Mouse (Mus musculus) olfactory bulb, adult 2 months (tissue): ENCODE data around the gene Mllt3.

Experiments
- CTCF ChIP-seq: fragments of 200-500 bp; IDR thresholded peaks from 2 replicates; pipeline ENCODE4 v1.5.1; 2012; ENCODE audit warnings: low read depth, mild to moderate bottlenecking, low read length, moderate library complexity; ENCODE audit not compliant: insufficient read depth
- POLR2A ChIP-seq: fragments of 200-500 bp; IDR thresholded peaks from 2 replicates; pipeline ENCODE4 v1.6.1; 2012; ENCODE audit warnings: mild to moderate bottlenecking, low read depth, low read length, moderate library complexity; ENCODE audit not compliant: insufficient read depth

DNA sequence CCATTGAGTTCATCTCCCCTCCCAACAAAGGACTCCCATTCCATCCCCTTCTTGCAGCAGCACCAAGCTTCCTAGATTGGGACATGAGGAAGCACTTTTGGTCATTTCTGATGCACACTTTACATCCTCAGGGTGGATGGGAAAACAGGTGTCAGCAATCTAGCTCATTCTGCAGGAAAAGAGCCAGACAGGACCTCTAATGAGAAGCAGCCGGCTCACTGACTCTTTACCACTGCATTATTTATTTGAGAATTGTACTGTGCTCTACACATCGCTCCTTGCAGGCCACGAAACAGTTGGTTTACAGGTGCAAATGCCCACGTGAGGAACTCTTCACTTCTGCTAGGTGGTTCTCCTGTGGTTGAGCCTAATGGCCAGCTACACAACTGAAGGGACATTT lies 237.9 kb downstream of the Mllt3 start:
- TF ChIP-seq POLR2A (no peak), CTCF (no peak)
